Comparison of ENCODE assay signal across 7 mouse cellular contexts in the genomic region with DNA sequence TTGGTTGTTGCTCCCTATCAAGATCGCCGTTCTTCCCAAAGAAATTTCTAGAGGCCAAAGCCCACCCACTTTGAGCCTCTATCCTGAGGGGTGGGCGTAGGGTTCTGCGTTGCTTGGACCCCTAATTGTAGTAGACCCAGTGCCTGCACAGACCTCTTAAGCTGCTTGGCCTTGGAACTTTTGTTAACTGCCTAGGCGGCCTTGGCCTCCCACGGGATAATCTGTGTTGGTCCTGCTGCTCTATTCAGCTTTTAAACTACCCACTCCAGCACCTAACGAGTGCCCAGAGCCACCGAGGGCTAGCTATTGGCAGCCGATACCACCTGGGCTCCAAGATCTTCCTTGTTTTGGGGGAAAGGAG. TPM values are rescaled to one million over a fixed set of nuclear protein-coding genes. Genes with fewer than 3 reads are reported as not detected.
DNase-seq lines count a peak whose midpoint lies in the region; ATAC-seq lines count a peak whose summit lies in the region.

No protein-coding gene starts in this region.

- no peaks in the 10 kb centered on the region for H3K27me3 ChIP-seq in embryonic facial prominence, embryonic 15.5 days
- H3K27me3 ChIP-seq in intestine, embryonic 14.5 days (replicated peaks; ENCODE audit: control insufficient read depth, insufficient read depth, low read length) = no peaks in the 10 kb centered on the region
- peaks cover 42% of the 10 kb centered on the region for H3K27me3 ChIP-seq in neural tube, embryonic 13.5 days

- peak overlapping the region; percentile 46 for H3K4me3 ChIP-seq in embryonic facial prominence, embryonic 15.5 days (replicated peaks)
- 0 out of 2 replicates have a peak overlapping the region, but pooled peaks have one; percentile 34 for H3K4me3 ChIP-seq in intestine, embryonic 14.5 days (ENCODE audit: low read depth, low read length)
- peak overlapping the region; percentile 29; the same call in 1 of the 2 replicates for H3K4me3 ChIP-seq in neural tube, embryonic 13.5 days

- peak overlapping the region; percentile 26 for H3K9ac ChIP-seq in embryonic facial prominence, embryonic 15.5 days
- H3K9ac ChIP-seq in intestine, embryonic 14.5 days (ENCODE audit: low read length) = peak overlapping the region; percentile 31; the same call in 1 of the 2 replicates
- peak overlapping the region; percentile 52; the same call in 1 of the 2 replicates for H3K9ac ChIP-seq in neural tube, embryonic 13.5 days

- no peaks in the 10 kb centered on the region for H3K9me3 ChIP-seq in embryonic facial prominence, embryonic 15.5 days (replicated peaks)
- H3K9me3 ChIP-seq in intestine, embryonic 14.5 days (ENCODE audit: control insufficient read depth, low read length) = no peaks in the 10 kb centered on the region
- no peaks in the 10 kb centered on the region for H3K9me3 ChIP-seq in neural tube, embryonic 13.5 days

- H3K27ac ChIP-seq in embryonic facial prominence, embryonic 15.5 days (replicated peaks) = peak overlapping the region; percentile 90
- peak overlapping the region; percentile 1; the same call in 1 of the 2 replicates for H3K27ac ChIP-seq in intestine, embryonic 14.5 days (ENCODE audit: low read depth)
- no peak overlapping the region for H3K27ac ChIP-seq in neural tube, embryonic 13.5 days (replicated peaks)

- 20% methylated on average over 9 of the region's 9 CpGs for WGBS in embryonic facial prominence, embryonic 15.5 days
- 31% methylated on average over 9 of the region's 9 CpGs for WGBS in intestine, embryonic 14.5 days
- WGBS in neural tube, embryonic 13.5 days = 14% methylated on average over 9 of the region's 9 CpGs

- peaks cover 36% of the 10 kb centered on the region for H3K4me1 ChIP-seq in embryonic facial prominence, embryonic 15.5 days
- H3K4me1 ChIP-seq in intestine, embryonic 14.5 days (replicated peaks; ENCODE audit: control insufficient read depth, insufficient read depth, low read length) = peaks cover 18% of the 10 kb centered on the region
- peaks cover 39% of the 10 kb centered on the region for H3K4me1 ChIP-seq in neural tube, embryonic 13.5 days (replicated peaks)

- DNase-seq in kidney, postnatal 4 days = peak; percentile 32 to 44
- DNase-seq in kidney, adult 11 months = no peak
- no peak for DNase-seq in intestine, embryonic 14.5 days (ENCODE audit: low spot score)
- DNase-seq in embryo, embryonic 11 days = no peak
- no peak for DNase-seq in layer of hippocampus, adult 18-20 months (ENCODE audit: low spot score in 2 of 2)

- H3K36me3 ChIP-seq in embryonic facial prominence, embryonic 15.5 days = no peaks in the 10 kb centered on the region
- no peaks in the 10 kb centered on the region for H3K36me3 ChIP-seq in intestine, embryonic 14.5 days (ENCODE audit: control insufficient read depth, insufficient read depth, low read length)
- H3K36me3 ChIP-seq in neural tube, embryonic 13.5 days = no peaks in the 10 kb centered on the region

- ATAC-seq in embryonic facial prominence, embryonic 15.5 days (ENCODE audit: insufficient number of reproducible peaks, low FRiP score, low TSS enrichment, low read depth) = no peak
- no peak for ATAC-seq in intestine, embryonic 14.5 days (replicated peaks; ENCODE audit: low FRiP score, low TSS enrichment, low read depth)
- ATAC-seq in neural tube, embryonic 13.5 days (ENCODE audit: low read depth) = no peak

- peak overlapping the region; percentile 74 for H3K4me2 ChIP-seq in embryonic facial prominence, embryonic 15.5 days (replicated peaks)
- H3K4me2 ChIP-seq in intestine, embryonic 14.5 days (ENCODE audit: low read length) = peak overlapping the region; percentile 65
- H3K4me2 ChIP-seq in neural tube, embryonic 13.5 days = peak overlapping the region; percentile 52

RNA-seq across cellular contexts. Expression of gene Hexim1, which starts 3.5 kb away (rescaled TPM):
- polyA plus RNA-seq in embryonic facial prominence, embryonic 15.5 days (2015; fragmentation: Nextera tagmentation; extraction: Ambion mirVana) = 5.9 and 6.1 TPM in 2 replicates
- 6.8 and 6.9 TPM in 2 replicates for polyA plus RNA-seq in intestine, embryonic 14.5 days (2014; fragmentation: Nextera tagmentation; extraction: Ambion mirVana)
- polyA plus RNA-seq in neural tube, embryonic 13.5 days (2015; fragmentation: Nextera tagmentation; extraction: Ambion mirVana) = 3.6 and 3.9 TPM in 2 replicates
- total RNA-seq in layer of hippocampus, adult 18-20 months (2021) = 10 to 100 TPM; 53.7 to 57.3 TPM

RNA-seq across cellular contexts. Expression of gene Acbd4, which starts 11.1 kb away (rescaled TPM):
- polyA plus RNA-seq in embryonic facial prominence, embryonic 15.5 days (2015; fragmentation: Nextera tagmentation; extraction: Ambion mirVana) = 23.4 and 27.9 TPM in 2 replicates
- 13.0 and 14.5 TPM in 2 replicates for polyA plus RNA-seq in intestine, embryonic 14.5 days (2014; fragmentation: Nextera tagmentation; extraction: Ambion mirVana)
- polyA plus RNA-seq in neural tube, embryonic 13.5 days (2015; fragmentation: Nextera tagmentation; extraction: Ambion mirVana) = 8.5 and 9.9 TPM in 2 replicates
- 10 to 100 TPM; 75.1 to 90.2 TPM for total RNA-seq in layer of hippocampus, adult 18-20 months (2021)

RNA-seq across cellular contexts. Expression of gene Plcd3, which starts 11.1 kb away (rescaled TPM):
- 7.6 and 9.0 TPM in 2 replicates for polyA plus RNA-seq in embryonic facial prominence, embryonic 15.5 days (2015; fragmentation: Nextera tagmentation; extraction: Ambion mirVana)
- 1.9 and 2.1 TPM in 2 replicates for polyA plus RNA-seq in intestine, embryonic 14.5 days (2014; fragmentation: Nextera tagmentation; extraction: Ambion mirVana)
- 0.98 and 1.6 TPM in 2 replicates for polyA plus RNA-seq in neural tube, embryonic 13.5 days (2015; fragmentation: Nextera tagmentation; extraction: Ambion mirVana)
- total RNA-seq in layer of hippocampus, adult 18-20 months (2021) = 10 to 100 TPM; 11.0 TPM

RNA-seq across cellular contexts. Expression of gene Hexim2, which starts 19.7 kb away (rescaled TPM):
- polyA plus RNA-seq in embryonic facial prominence, embryonic 15.5 days (2015; fragmentation: Nextera tagmentation; extraction: Ambion mirVana) = 14.0 and 14.1 TPM in 2 replicates
- polyA plus RNA-seq in intestine, embryonic 14.5 days (2014; fragmentation: Nextera tagmentation; extraction: Ambion mirVana) = 6.9 and 9.7 TPM in 2 replicates
- polyA plus RNA-seq in neural tube, embryonic 13.5 days (2015; fragmentation: Nextera tagmentation; extraction: Ambion mirVana) = 17.3 and 17.6 TPM in 2 replicates
- total RNA-seq in layer of hippocampus, adult 18-20 months (2021) = 10 to 100 TPM; 11.2 to 12.5 TPM

RNA-seq across cellular contexts. Expression of gene Fmnl1, which starts 58.4 kb away (rescaled TPM):
- 2.7 TPM in 2 replicates for polyA plus RNA-seq in embryonic facial prominence, embryonic 15.5 days (2015; fragmentation: Nextera tagmentation; extraction: Ambion mirVana)
- polyA plus RNA-seq in intestine, embryonic 14.5 days (2014; fragmentation: Nextera tagmentation; extraction: Ambion mirVana) = 3.1 and 3.6 TPM in 2 replicates
- polyA plus RNA-seq in neural tube, embryonic 13.5 days (2015; fragmentation: Nextera tagmentation; extraction: Ambion mirVana) = 3.0 and 4.2 TPM in 2 replicates
- 100 to 1,000 TPM; 132 to 148 TPM for total RNA-seq in layer of hippocampus, adult 18-20 months (2021)

Comparison
In these comparisons a context has a peak if more than half of its experiments do, and no peak if none do; other contexts are left out.
1. DNase-seq: peak in kidney, postnatal 4 days (2 of 2); none in kidney, adult 11 months (single experiment), intestine, embryonic 14.5 days (single experiment), embryo, embryonic 11 days (single experiment) and layer of hippocampus, adult 18-20 months (0 of 2).
2. Peak in every context shown above with its lines, with median percentiles within 50 percentile points of each other: H3K4me2 ChIP-seq, H3K4me3 ChIP-seq and H3K9ac ChIP-seq.